Mouse (Mus musculus) adrenal gland, adult 2 months (tissue): ENCODE measurements around the gene Adcy5. TPM values are rescaled to one million over a fixed set of nuclear protein-coding genes. Genes with fewer than 3 reads are reported as not detected.
A peak's percentile ranks its signal among the peaks of the same experiment; 100 is the strongest.

Experiments used
- DNase-seq: peaks from one replicate; pipeline ENCODE4 v3.0.0; 2021
- polyA plus RNA-seq: library from polyadenylated mRNA; depleted of rRNA; stranded (reverse); fragments of >200 nt; gene quantifications from 2 replicates; pipeline ENCODE4 v1.2.3, GENCODE M21; 2012; rRNA removed
- total RNA-seq, 2 experiments: library from RNA; stranded (reverse); gene quantifications; 2 replicates each; pipeline ENCODE4 v1.2.3; 2021

The Adcy5 gene
- total and polyA plus RNA-seq, 3 experiments = 9.1 to 21.7 (median 17.1) TPM

DNA sequence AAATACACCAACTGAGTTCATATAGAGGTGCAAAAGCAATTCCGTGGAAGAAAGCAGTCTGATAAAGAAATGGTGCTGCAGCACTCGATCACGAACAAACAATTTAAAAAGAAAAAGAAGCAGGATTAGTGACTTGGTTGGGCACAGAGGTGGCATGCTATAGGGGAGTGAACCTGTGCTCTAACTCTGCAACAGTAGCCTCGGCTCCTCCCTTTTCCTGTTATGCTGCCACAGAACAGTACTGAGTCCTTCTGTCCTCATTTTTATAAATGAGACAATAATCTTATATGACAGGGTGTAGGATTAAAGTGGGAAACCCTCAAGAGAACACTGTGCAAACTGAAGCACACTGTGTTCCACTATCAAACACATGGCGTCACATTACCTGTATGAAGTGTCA is 162.8 kb downstream of the Adcy5 start:
- DNase-seq = no peak

DNA sequence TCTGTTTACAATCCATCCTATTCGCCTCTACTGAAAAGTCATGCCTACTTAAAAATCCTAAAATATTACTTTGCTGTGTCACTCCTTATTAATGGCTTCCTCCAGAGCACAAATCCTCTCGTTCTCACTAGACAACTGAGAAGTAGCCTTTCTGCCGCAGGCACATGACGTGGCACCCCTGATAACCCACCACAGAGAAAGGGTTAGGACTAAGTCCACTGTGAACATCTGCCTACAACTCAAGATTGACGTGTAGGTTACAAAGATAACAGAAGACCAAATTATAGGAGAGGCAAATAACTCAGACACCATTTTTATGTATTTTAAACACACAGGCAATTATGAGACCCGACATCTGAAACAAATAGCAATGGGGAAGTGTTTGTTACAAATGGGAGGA is 163.7 kb downstream of the Adcy5 start:
- no peak for DNase-seq

DNA sequence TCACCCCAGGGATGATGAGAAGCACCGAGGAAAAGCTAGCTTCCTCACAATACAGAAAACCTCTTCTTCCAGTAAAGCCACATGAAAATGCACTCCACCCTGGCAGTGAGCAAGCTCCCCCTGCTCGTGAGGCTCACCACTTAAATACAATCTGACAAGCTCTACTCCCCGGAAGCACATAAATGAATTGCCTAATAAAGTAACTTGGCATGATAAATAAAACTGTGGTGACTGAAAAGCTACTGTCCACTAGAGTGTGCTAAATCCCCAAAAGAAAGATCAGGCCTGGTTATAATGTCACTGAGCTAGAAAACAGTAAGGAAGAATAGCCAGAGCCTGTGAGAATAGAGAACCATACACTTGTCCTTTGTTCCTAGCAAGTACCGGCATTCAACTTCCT is 164.7 kb downstream of the Adcy5 start:
- peak; percentile 14 for DNase-seq

DNA sequence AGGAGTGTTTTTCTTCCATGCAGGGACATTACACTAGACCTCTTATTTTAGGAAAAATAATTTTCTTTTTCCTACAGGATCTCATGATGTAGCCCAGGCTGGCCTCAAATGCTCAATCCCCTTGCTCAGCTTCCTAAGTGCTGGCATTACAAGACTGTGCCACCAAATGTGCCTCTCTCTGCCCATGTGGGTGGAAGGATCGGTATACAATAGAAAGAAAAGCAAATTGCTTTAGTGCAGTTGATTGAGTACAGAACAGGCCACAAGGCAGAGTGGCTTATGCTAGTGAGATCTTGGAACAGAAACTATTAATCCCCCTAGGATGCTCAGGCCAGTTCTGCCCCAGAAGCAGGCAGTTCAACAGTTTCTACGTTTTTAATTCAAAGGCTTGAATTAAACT is 165.1 kb downstream of the Adcy5 start:
- no peak for DNase-seq

GRCm38 (mm10) chr16:35330451-35330850 is 175.8 kb downstream of the Adcy5 start:
- DNase-seq = no peak

Other genes starting within 250 kb of the Adcy5 start
- 10 to 100 TPM; 65.5 to 84.7 TPM for gene Hacd2, start 132.4 kb upstream of the Adcy5 start, total RNA-seq
- 8.1 and 18.4 TPM in 2 replicates for gene Hacd2, start 132.4 kb upstream of the Adcy5 start, polyA plus RNA-seq
- 10 to 100 TPM; 21.6 to 25.1 TPM for gene Sec22a, start 209.0 kb downstream of the Adcy5 start, total RNA-seq
- 3.8 and 6.0 TPM in 2 replicates for gene Sec22a, start 209.0 kb downstream of the Adcy5 start, polyA plus RNA-seq